10 mouse cellular contexts compared by ENCODE assay signal in the genomic region with DNA sequence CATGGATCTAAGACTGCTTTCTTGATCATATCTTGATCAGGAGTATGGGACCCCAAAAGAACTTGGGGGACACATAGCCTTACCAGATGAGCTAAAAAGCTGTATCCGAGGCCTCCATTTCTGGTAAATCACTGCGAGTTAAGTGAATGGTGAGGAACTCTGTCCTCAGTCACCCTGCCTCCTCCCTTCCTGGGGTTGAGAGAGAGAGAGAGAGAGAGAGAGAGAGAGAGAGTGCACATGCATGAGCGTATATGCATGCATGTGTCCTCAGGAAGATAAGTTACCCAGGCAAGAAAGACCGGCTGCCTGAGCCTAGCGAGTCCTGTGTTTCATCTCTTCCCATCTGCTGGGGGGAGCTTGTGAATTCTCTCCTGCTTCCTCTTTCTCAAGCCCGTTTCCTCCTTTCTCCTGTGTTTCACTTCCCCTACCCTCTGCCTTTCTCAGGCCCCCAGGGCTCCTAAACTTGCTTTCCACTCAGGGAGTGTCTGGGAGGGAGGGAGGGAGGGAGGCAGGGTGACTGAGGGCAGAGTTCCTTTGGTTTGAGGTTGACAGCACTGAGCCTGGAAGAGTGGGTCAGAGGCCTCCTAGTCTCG. TPM values are rescaled to one million over a fixed set of nuclear protein-coding genes. Genes with fewer than 3 reads are reported as not detected.
DNase-seq lines count a peak whose midpoint lies in the region; ATAC-seq and TF ChIP-seq lines count a peak whose summit lies in the region.
"Had no signal": no experiment of that assay in that cellular context is flagged by ENCODE, and none has a peak within 500 bp of the region (broad histone marks: within the 10 kb centered on the region; RNA-seq: fewer than 3 reads in every experiment).

No protein-coding gene starts in this region.

- 0 out of 2 replicates have a peak, but pooled peaks cover 6% of the 10 kb centered on the region for H3K36me3 ChIP-seq in kidney, postnatal 0 days (ENCODE audit: insufficient read depth, low read length)
- H3K36me3 ChIP-seq in heart, embryonic 15.5 days: 0 out of 2 replicates have a peak, but pooled peaks cover 6% of the 10 kb centered on the region

- no peak for ATAC-seq in kidney, postnatal 0 days (replicated peaks; ENCODE audit: low FRiP score, low read depth)
- ATAC-seq in heart, embryonic 15.5 days (replicated peaks; ENCODE audit: insufficient number of reproducible peaks, insufficient read depth, low FRiP score, low read depth): no peak
- ATAC-seq in megakaryocyte progenitor cell, adult 5-6 weeks (replicated peaks; ENCODE audit: poor library complexity): peak; percentile 46

- H3K4me3 ChIP-seq in kidney, postnatal 0 days (replicated peaks; ENCODE audit: low read depth, low read length): no peak overlapping the region
- H3K4me3 ChIP-seq in bone marrow macrophage, adult 2 months (ENCODE audit: insufficient read depth, low read length): peak overlapping the region; percentile 38
- H3K4me3 ChIP-seq in heart, embryonic 15.5 days: no peak overlapping the region

- peak overlapping the region; percentile 74; the same call in 1 of the 2 replicates for H3K27ac ChIP-seq in kidney, postnatal 0 days
- H3K27ac ChIP-seq in bone marrow macrophage, adult 2 months (ENCODE audit: insufficient read depth, low read depth, low read length): peak overlapping the region; percentile 95
- peak overlapping the region; percentile 81 for H3K27ac ChIP-seq in heart, embryonic 15.5 days
- H3K27ac ChIP-seq: liver, embryonic 14.5 days had no signal

- H3K4me1 ChIP-seq in kidney, postnatal 0 days (replicated peaks; ENCODE audit: insufficient read depth, low read length): peaks cover 22% of the 10 kb centered on the region
- peaks cover 57% of the 10 kb centered on the region for H3K4me1 ChIP-seq in bone marrow macrophage, adult 2 months (ENCODE audit: control insufficient read depth, insufficient read depth, low read length)
- H3K4me1 ChIP-seq in heart, embryonic 15.5 days (replicated peaks): peaks cover 68% of the 10 kb centered on the region

- no peak overlapping the region for H3K9ac ChIP-seq in kidney, postnatal 0 days (ENCODE audit: low read depth, low read length)
- no peak overlapping the region for H3K9ac ChIP-seq in heart, embryonic 15.5 days
- H3K9ac ChIP-seq: liver, embryonic 14.5 days had no signal

- no peak for TF ChIP-seq POLR2A in bone marrow macrophage, adult 2 months (IDR thresholded peaks at IDR 0.05; ENCODE audit: borderline replicate concordance, low read depth, low read length)

- H3K27me3 ChIP-seq in kidney, postnatal 0 days (ENCODE audit: insufficient read depth, low read length): no peaks in the 10 kb centered on the region
- H3K27me3 ChIP-seq in heart, embryonic 15.5 days: no peaks in the 10 kb centered on the region

- DNase-seq in kidney, postnatal 0 days (ENCODE audit: low spot score): peak; percentile 47
- no peak for DNase-seq in kidney, adult 11 months
- no peak for DNase-seq in urinary bladder, adult 18-20 months (ENCODE audit: low spot score in 2 of 2)
- DNase-seq in cerebellum, adult 8-10 months: no peak
- DNase-seq in gastrocnemius, adult 8-10 months (ENCODE audit: low spot score in 2 of 2): no peak
- DNase-seq: thymus, adult 2 months had no signal

- H3K4me2 ChIP-seq in kidney, postnatal 0 days (ENCODE audit: low read length): no peak overlapping the region
- no peak overlapping the region for H3K4me2 ChIP-seq in heart, embryonic 15.5 days

- no peaks in the 10 kb centered on the region for H3K9me3 ChIP-seq in kidney, postnatal 0 days (replicated peaks; ENCODE audit: low read length)
- no peaks in the 10 kb centered on the region for H3K9me3 ChIP-seq in heart, embryonic 15.5 days (replicated peaks)

- WGBS in kidney, postnatal 0 days: 47% methylated on average over 7 of the region's 7 CpGs
- WGBS in heart, embryonic 15.5 days: 48% methylated on average over 7 of the region's 7 CpGs

- TF ChIP-seq CTCF in kidney, postnatal 0 days (IDR thresholded peaks at IDR 0.05; ENCODE audit: low read depth): no peak
- no peak for TF ChIP-seq CTCF in bone marrow macrophage, adult 2 months (IDR thresholded peaks at IDR 0.05; ENCODE audit: low read depth, low read length)

RNA-seq across cellular contexts. Expression of a gene that starts 12.2 kb away (rescaled TPM):
- polyA plus RNA-seq in kidney, postnatal 0 days (2015; fragmentation: Nextera tagmentation; extraction: Ambion mirVana): 18.8 and 19.4 TPM in 2 replicates
- polyA plus RNA-seq in bone marrow macrophage, adult 2 months (2012; ENCODE audit: insufficient read depth, insufficient read length, missing spikeins): 40.0 and 44.7 TPM in 2 replicates
- polyA plus RNA-seq in heart, embryonic 15.5 days (2015; fragmentation: Nextera tagmentation; extraction: Ambion mirVana): 17.6 and 23.5 TPM in 2 replicates
- total RNA-seq in megakaryocyte progenitor cell, adult 5-6 weeks (2015): 25.1 and 27.4 TPM in 2 replicates
- 10.5 and 18.3 TPM in 2 replicates for total RNA-seq in megakaryocyte progenitor cell, adult 5-6 weeks (2017)
- total RNA-seq in gastrocnemius, adult 8-10 months (2022): 10 to 100 TPM; 42.1 to 47.9 (median 46.9) TPM

RNA-seq across cellular contexts. Expression of a gene that starts 19.9 kb away (rescaled TPM):
- polyA plus RNA-seq in kidney, postnatal 0 days (2015; fragmentation: Nextera tagmentation; extraction: Ambion mirVana): 3.2 and 3.6 TPM in 2 replicates
- 287 and 354 TPM in 2 replicates for polyA plus RNA-seq in bone marrow macrophage, adult 2 months (2012; ENCODE audit: insufficient read depth, insufficient read length, missing spikeins)
- 3.2 and 4.6 TPM in 2 replicates for polyA plus RNA-seq in heart, embryonic 15.5 days (2015; fragmentation: Nextera tagmentation; extraction: Ambion mirVana)
- 237 and 286 TPM in 2 replicates for total RNA-seq in megakaryocyte progenitor cell, adult 5-6 weeks (2015)
- 35.7 and 35.8 TPM in 2 replicates for total RNA-seq in megakaryocyte progenitor cell, adult 5-6 weeks (2017)
- 1 to 10 TPM; 2.1 to 4.7 (median 3.9) TPM for total RNA-seq in gastrocnemius, adult 8-10 months (2022)

RNA-seq across cellular contexts. Expression of a gene that starts 26.1 kb away (rescaled TPM):
- 31.4 and 32.3 TPM in 2 replicates for polyA plus RNA-seq in kidney, postnatal 0 days (2015; fragmentation: Nextera tagmentation; extraction: Ambion mirVana)
- polyA plus RNA-seq in bone marrow macrophage, adult 2 months (2012; ENCODE audit: insufficient read depth, insufficient read length, missing spikeins): 18.3 and 19.2 TPM in 2 replicates
- polyA plus RNA-seq in heart, embryonic 15.5 days (2015; fragmentation: Nextera tagmentation; extraction: Ambion mirVana): 24.5 and 30.9 TPM in 2 replicates
- 34.4 and 38.7 TPM in 2 replicates for total RNA-seq in megakaryocyte progenitor cell, adult 5-6 weeks (2015)
- 38.2 and 39.8 TPM in 2 replicates for total RNA-seq in megakaryocyte progenitor cell, adult 5-6 weeks (2017)
- 10 to 100 TPM in 1 of 4 experiments, 1 to 10 TPM in 3; 6.6 to 10.6 (median 6.8) TPM for total RNA-seq in gastrocnemius, adult 8-10 months (2022)

RNA-seq across cellular contexts. Expression of a gene that starts 31.7 kb away (rescaled TPM):
- 1.0 and 1.1 TPM in 2 replicates for polyA plus RNA-seq in kidney, postnatal 0 days (2015; fragmentation: Nextera tagmentation; extraction: Ambion mirVana)
- polyA plus RNA-seq in bone marrow macrophage, adult 2 months (2012; ENCODE audit: insufficient read depth, insufficient read length, missing spikeins): 0.87 TPM in 1 of 2 replicates, not detected in the other
- polyA plus RNA-seq in heart, embryonic 15.5 days (2015; fragmentation: Nextera tagmentation; extraction: Ambion mirVana): 1.8 and 2.2 TPM in 2 replicates
- total RNA-seq in megakaryocyte progenitor cell, adult 5-6 weeks (2015): 0.69 and 1.0 TPM in 2 replicates
- total RNA-seq in megakaryocyte progenitor cell, adult 5-6 weeks (2017): not detected in 2 replicates
- not detected for total RNA-seq in gastrocnemius, adult 8-10 months (2022)

RNA-seq across cellular contexts. Expression of a gene that starts 47.7 kb away (rescaled TPM):
- 76.8 and 78.6 TPM in 2 replicates for polyA plus RNA-seq in kidney, postnatal 0 days (2015; fragmentation: Nextera tagmentation; extraction: Ambion mirVana)
- 22.6 and 30.6 TPM in 2 replicates for polyA plus RNA-seq in bone marrow macrophage, adult 2 months (2012; ENCODE audit: insufficient read depth, insufficient read length, missing spikeins)
- polyA plus RNA-seq in heart, embryonic 15.5 days (2015; fragmentation: Nextera tagmentation; extraction: Ambion mirVana): 30.3 and 45.7 TPM in 2 replicates
- total RNA-seq in megakaryocyte progenitor cell, adult 5-6 weeks (2015): 80.7 and 84.9 TPM in 2 replicates
- total RNA-seq in megakaryocyte progenitor cell, adult 5-6 weeks (2017): 55.6 and 71.8 TPM in 2 replicates
- total RNA-seq in gastrocnemius, adult 8-10 months (2022): 10 to 100 TPM; 24.3 to 32.8 (median 27.2) TPM

Comparison
In these comparisons a context has a peak if more than half of its experiments do, and no peak if none do; other contexts are left out.
1. RNA of a gene that starts 19.9 kb away (polyA plus RNA-seq): 287 to 354 TPM in bone marrow macrophage, adult 2 months; 3.2 to 3.6 TPM in kidney, postnatal 0 days and 3.2 to 4.6 TPM in heart, embryonic 15.5 days; every median in the first group is over 10 times any median in the second.
2. Peak in every context shown above with its lines, with median percentiles within 50 percentile points of each other: H3K27ac ChIP-seq.